29 mouse cellular contexts compared by ENCODE assay signal in the genomic region with DNA sequence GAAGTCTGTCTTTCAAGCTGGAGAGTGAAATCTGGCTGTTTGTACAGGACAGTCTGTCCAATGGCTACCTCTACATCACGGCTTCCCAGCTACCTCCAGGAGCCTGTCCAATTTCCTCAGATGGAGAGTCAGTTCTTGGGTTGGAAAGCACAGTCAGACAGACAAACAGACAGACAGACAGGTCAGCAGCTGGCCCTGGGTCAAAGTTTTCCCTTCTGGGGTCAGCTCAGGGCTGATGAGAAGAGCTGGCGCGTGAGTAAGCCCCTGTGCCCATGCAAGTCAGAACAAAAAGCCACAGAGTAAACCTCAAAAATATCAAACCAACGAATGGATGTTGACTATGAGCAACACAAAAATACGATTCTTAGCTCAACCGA. TPM values are rescaled to one million over a fixed set of nuclear protein-coding genes. Genes with fewer than 3 reads are reported as not detected.
DNase-seq lines count a peak whose midpoint lies in the region; ATAC-seq and TF ChIP-seq lines count a peak whose summit lies in the region.
"Had no signal": no experiment of that assay in that cellular context is flagged by ENCODE, and none has a peak within 500 bp of the region (broad histone marks: within the 10 kb centered on the region; RNA-seq: fewer than 3 reads in every experiment).

No protein-coding gene starts in this region.

- no peak overlapping the region for H3K9ac ChIP-seq in intestine, embryonic 16.5 days (ENCODE audit: low read depth, low read length)
- no peak overlapping the region for H3K9ac ChIP-seq in intestine, embryonic 15.5 days
- no peak overlapping the region for H3K9ac ChIP-seq in liver, adult 2 months (ENCODE audit: low read depth, low read length)
- no peak overlapping the region for H3K9ac ChIP-seq in liver, postnatal 0 days (replicated peaks)
- H3K9ac ChIP-seq: forebrain, postnatal 0 days; heart, embryonic 12.5 days; heart, embryonic 15.5 days; hindbrain, embryonic 13.5 days had no signal

- no peak for ATAC-seq in cerebellum, adult (ENCODE audit: insufficient number of reproducible peaks, low FRiP score, low TSS enrichment)
- 0 out of 2 replicates have a peak, but pooled peaks have one; percentile 28 for ATAC-seq in intestine, embryonic 16.5 days
- no peak for ATAC-seq in intestine, embryonic 15.5 days
- no peak for ATAC-seq in liver, postnatal 0 days
- ATAC-seq: forebrain, embryonic 14.5 days; forebrain, postnatal 0 days; hindbrain, embryonic 16.5 days had no signal

- H3K9me3 ChIP-seq in intestine, embryonic 16.5 days (ENCODE audit: control insufficient read depth, low read length), result no peaks in the 10 kb centered on the region
- H3K9me3 ChIP-seq in intestine, embryonic 15.5 days, result no peaks in the 10 kb centered on the region
- no peaks in the 10 kb centered on the region for H3K9me3 ChIP-seq in liver, postnatal 0 days (ENCODE audit: low read length)
- H3K9me3 ChIP-seq: G1E; heart, embryonic 12.5 days; heart, embryonic 15.5 days; hindbrain, embryonic 10.5 days; hindbrain, embryonic 13.5 days had no signal

- no peaks in the 10 kb centered on the region; the same call in 1 of the 2 replicates for H3K79me2 ChIP-seq in liver, adult 2 months (ENCODE audit: control insufficient read depth, insufficient read depth, low read length)

- peaks cover 5% of the 10 kb centered on the region; the same call in 1 of the 2 replicates for H3K36me3 ChIP-seq in intestine, embryonic 16.5 days (ENCODE audit: control insufficient read depth, insufficient read depth, low read length)
- peaks cover 9% of the 10 kb centered on the region; the same call in 1 of the 2 replicates for H3K36me3 ChIP-seq in intestine, embryonic 15.5 days
- peaks cover 3% of the 10 kb centered on the region for H3K36me3 ChIP-seq in liver, adult 2 months (ENCODE audit: control insufficient read depth, insufficient read depth, low read length)
- peaks cover 13% of the 10 kb centered on the region for H3K36me3 ChIP-seq in liver, postnatal 0 days (replicated peaks; ENCODE audit: insufficient read depth, low read length)

- no peak overlapping the region for H3K27ac ChIP-seq in intestine, embryonic 16.5 days (ENCODE audit: low read length)
- H3K27ac ChIP-seq in intestine, embryonic 15.5 days, result no peak overlapping the region
- H3K27ac ChIP-seq in liver, adult 2 months (replicated peaks; ENCODE audit: insufficient read depth, low read depth, low read length), result 0 out of 2 replicates have a peak overlapping the region, but pooled peaks have one; percentile 12
- H3K27ac ChIP-seq in liver, postnatal 0 days (ENCODE audit: low read depth), result no peak overlapping the region
- H3K27ac ChIP-seq: heart, embryonic 15.5 days; hindbrain, embryonic 10.5 days; hindbrain, embryonic 13.5 days had no signal

- H3K4me2 ChIP-seq in intestine, embryonic 16.5 days (ENCODE audit: low read depth, low read length), result no peak overlapping the region
- H3K4me2 ChIP-seq in intestine, embryonic 15.5 days (replicated peaks), result no peak overlapping the region
- no peak overlapping the region for H3K4me2 ChIP-seq in liver, postnatal 0 days (ENCODE audit: low read depth, low read length)
- H3K4me2 ChIP-seq: heart, embryonic 12.5 days; heart, embryonic 15.5 days; hindbrain, embryonic 13.5 days had no signal

- H3K4me1 ChIP-seq in intestine, embryonic 16.5 days (ENCODE audit: control insufficient read depth, insufficient read depth, low read length), result peaks cover 13% of the 10 kb centered on the region; the same call in 1 of the 2 replicates
- H3K4me1 ChIP-seq in intestine, embryonic 15.5 days (replicated peaks), result no peaks in the 10 kb centered on the region
- H3K4me1 ChIP-seq in liver, adult 2 months (ENCODE audit: control insufficient read depth, insufficient read depth, low read length), result peaks cover 10% of the 10 kb centered on the region
- H3K4me1 ChIP-seq in liver, postnatal 0 days (ENCODE audit: insufficient read depth), result no peaks in the 10 kb centered on the region
- H3K4me1 ChIP-seq: heart, embryonic 12.5 days; heart, embryonic 15.5 days; hindbrain, embryonic 10.5 days; hindbrain, embryonic 13.5 days had no signal

- no peak for TF ChIP-seq EP300 in liver, postnatal 0 days (IDR thresholded peaks at IDR 0.05; ENCODE audit: low read depth)

- peak; percentile 66 to 71 for DNase-seq in cerebellum, postnatal 10 days
- peak; percentile 58 for DNase-seq in liver, adult 2 months (ENCODE audit: extremely low read depth, low read depth, low spot score)
- DNase-seq in liver, postnatal 0 days, result no peak
- DNase-seq in heart, adult 8-10 months (ENCODE audit: low spot score), result no peak
- DNase-seq: adrenal gland, postnatal 10 days; adrenal gland, postnatal 36 days; B cell, adult 2 months; forebrain, postnatal 0 days had no signal

- no peak for TF ChIP-seq POLR2A in liver, adult 2 months (IDR thresholded peaks at IDR 0.05; ENCODE audit: extremely low read depth, insufficient read depth, low read length)

- 94% methylated on average over 6 of the region's 6 CpGs for WGBS in intestine, embryonic 16.5 days
- 93% methylated on average over 6 of the region's 6 CpGs for WGBS in intestine, embryonic 15.5 days
- 28% methylated on average over 6 of the region's 6 CpGs for WGBS in liver, adult 2 months
- 76% methylated on average over 6 of the region's 6 CpGs for WGBS in liver, postnatal 0 days (ENCODE audit: insufficient replicate concordance)

- H3K4me3 ChIP-seq in intestine, embryonic 16.5 days (ENCODE audit: low read length), result no peak overlapping the region
- no peak overlapping the region for H3K4me3 ChIP-seq in intestine, embryonic 15.5 days (replicated peaks)
- no peak overlapping the region for H3K4me3 ChIP-seq in liver, adult 2 months (ENCODE audit: insufficient read depth, low read depth, low read length)
- H3K4me3 ChIP-seq in liver, postnatal 0 days (ENCODE audit: low read depth, low read length), result no peak overlapping the region
- H3K4me3 ChIP-seq: heart, embryonic 12.5 days; heart, embryonic 15.5 days; hindbrain, embryonic 10.5 days; hindbrain, embryonic 13.5 days had no signal

- TF ChIP-seq CTCF in liver, adult 2 months (IDR thresholded peaks at IDR 0.05; ENCODE audit: low read depth, low read length), result no peak
- no peak for TF ChIP-seq CTCF in liver, postnatal 0 days (IDR thresholded peaks at IDR 0.05; ENCODE audit: low read depth)

- H3K27me3 ChIP-seq in intestine, embryonic 16.5 days (replicated peaks; ENCODE audit: control insufficient read depth, insufficient read depth, low read length), result no peaks in the 10 kb centered on the region
- no peaks in the 10 kb centered on the region for H3K27me3 ChIP-seq in intestine, embryonic 15.5 days (replicated peaks)
- no peaks in the 10 kb centered on the region for H3K27me3 ChIP-seq in liver, adult 2 months (ENCODE audit: control insufficient read depth, insufficient read depth, low read length)
- no peaks in the 10 kb centered on the region for H3K27me3 ChIP-seq in liver, postnatal 0 days (ENCODE audit: insufficient read depth, low read length)
- H3K27me3 ChIP-seq: CH12.LX; heart, embryonic 12.5 days; heart, embryonic 15.5 days; hindbrain, embryonic 13.5 days; Patski had no signal

RNA-seq across cellular contexts. Expression of gene Uqcc1, which starts 26.5 kb away (rescaled TPM):
- polyA plus RNA-seq in intestine, embryonic 16.5 days (2015; fragmentation: Nextera tagmentation; extraction: Ambion mirVana), result 84.5 and 92.8 TPM in 2 replicates
- 83.7 and 88.7 TPM in 2 replicates for polyA plus RNA-seq in intestine, embryonic 15.5 days (2015; fragmentation: Nextera tagmentation; extraction: Ambion mirVana)
- 61.3 and 65.9 TPM in 2 replicates for total RNA-seq in liver, adult 2 months (2014; rRNA removed)
- polyA plus RNA-seq in liver, adult 2 months (2012; rRNA removed), result 31.2 and 34.4 TPM in 2 replicates
- 29.3 and 31.7 TPM in 2 replicates for polyA plus RNA-seq in liver, postnatal 0 days (2015; fragmentation: Nextera tagmentation; extraction: Ambion mirVana)
- 100 to 1,000 TPM; 275 to 349 (median 295) TPM for total RNA-seq in heart, adult 8-10 months (2022)

RNA-seq across cellular contexts. Expression of gene Gm15557, which starts 36.9 kb away (rescaled TPM):
- 0.18 TPM in 1 of 2 replicates, not detected in the other for polyA plus RNA-seq in intestine, embryonic 16.5 days (2015; fragmentation: Nextera tagmentation; extraction: Ambion mirVana)
- not detected in 2 replicates for polyA plus RNA-seq in intestine, embryonic 15.5 days (2015; fragmentation: Nextera tagmentation; extraction: Ambion mirVana)
- not detected in 2 replicates for total RNA-seq in liver, adult 2 months (2014; rRNA removed)
- polyA plus RNA-seq in liver, adult 2 months (2012; rRNA removed), result not detected in 2 replicates
- polyA plus RNA-seq in liver, postnatal 0 days (2015; fragmentation: Nextera tagmentation; extraction: Ambion mirVana), result not detected in 2 replicates
- not detected for total RNA-seq in heart, adult 8-10 months (2022)
- total RNA-seq: adrenal gland, adult 18-20 months; adrenal gland, postnatal 10 days; adrenal gland, postnatal 36 days; CH12.LX; forebrain, postnatal 0 days; gastrocnemius, postnatal 10 days; gastrocnemius, postnatal 4 days; heart, postnatal 10 days; heart, postnatal 36 days had no signal
- polyA plus RNA-seq: embryonic facial prominence, embryonic 11.5 days; embryonic facial prominence, embryonic 14.5 days; forebrain, embryonic 11.5 days; forebrain, embryonic 14.5 days; forebrain, postnatal 0 days; heart, embryonic 12.5 days; heart, embryonic 15.5 days; hindbrain, embryonic 10.5 days; hindbrain, embryonic 16.5 days; intestine, postnatal 0 days; Patski had no signal

RNA-seq across cellular contexts. Expression of gene Gdf5, which starts 41.5 kb away (rescaled TPM):
- polyA plus RNA-seq in intestine, embryonic 16.5 days (2015; fragmentation: Nextera tagmentation; extraction: Ambion mirVana), result 0.69 and 0.79 TPM in 2 replicates
- polyA plus RNA-seq in intestine, embryonic 15.5 days (2015; fragmentation: Nextera tagmentation; extraction: Ambion mirVana), result 1.2 TPM in 2 replicates
- not detected in 2 replicates for total RNA-seq in liver, adult 2 months (2014; rRNA removed)
- not detected in 2 replicates for polyA plus RNA-seq in liver, adult 2 months (2012; rRNA removed)
- polyA plus RNA-seq in liver, postnatal 0 days (2015; fragmentation: Nextera tagmentation; extraction: Ambion mirVana), result not detected in 2 replicates
- not detected for total RNA-seq in heart, adult 8-10 months (2022)
- total RNA-seq: CH12.LX; heart, postnatal 10 days; heart, postnatal 36 days had no signal
- polyA plus RNA-seq: G1E had no signal

RNA-seq across cellular contexts. Expression of gene Cep250, which starts 52.6 kb away (rescaled TPM):
- polyA plus RNA-seq in intestine, embryonic 16.5 days (2015; fragmentation: Nextera tagmentation; extraction: Ambion mirVana), result 11.1 and 12.7 TPM in 2 replicates
- 17.0 and 18.1 TPM in 2 replicates for polyA plus RNA-seq in intestine, embryonic 15.5 days (2015; fragmentation: Nextera tagmentation; extraction: Ambion mirVana)
- 2.3 and 3.3 TPM in 2 replicates for total RNA-seq in liver, adult 2 months (2014; rRNA removed)
- 1.7 and 2.5 TPM in 2 replicates for polyA plus RNA-seq in liver, adult 2 months (2012; rRNA removed)
- 3.1 and 5.0 TPM in 2 replicates for polyA plus RNA-seq in liver, postnatal 0 days (2015; fragmentation: Nextera tagmentation; extraction: Ambion mirVana)
- total RNA-seq in heart, adult 8-10 months (2022), result 1 to 10 TPM; 4.1 to 8.8 (median 6.0) TPM

Comparison
In these comparisons a context has a peak if more than half of its experiments do, and no peak if none do; other contexts are left out.
1. DNase-seq: peak in cerebellum, postnatal 10 days (2 of 2) and liver, adult 2 months (single experiment); none in liver, postnatal 0 days (single experiment) and heart, adult 8-10 months (single experiment).